Mouse (Mus musculus): Measurements from ENCODE around the gene Aspscr1. TPM values are rescaled to one million over a fixed set of nuclear protein-coding genes. Genes with fewer than 3 reads are reported as not detected.
A peak's percentile ranks its signal among the peaks of the same experiment; 100 is the strongest.

Gene Aspscr1
- polyA plus RNA-seq, 1 experiment = 42.8 TPM

DNA sequence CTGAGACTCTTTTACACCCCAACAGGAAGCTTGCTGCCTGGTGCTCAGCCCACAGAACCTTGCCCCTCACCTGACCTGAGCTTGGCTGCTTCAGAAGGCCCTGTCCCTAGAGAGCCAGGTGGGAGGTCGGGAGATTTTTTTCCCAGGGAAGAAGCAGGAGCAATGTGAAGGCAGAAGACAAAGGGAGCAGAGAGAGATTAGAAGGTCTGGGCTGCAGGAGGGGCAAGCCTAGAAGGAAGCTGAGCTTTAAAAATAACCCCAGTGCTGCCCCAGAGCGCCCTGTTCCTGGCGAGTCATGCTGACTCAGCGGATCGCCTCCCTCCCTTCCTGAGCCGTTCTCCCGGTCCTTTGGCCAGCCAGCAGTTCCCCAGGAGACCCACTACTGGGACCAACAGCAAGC lies 42.9 kb upstream of the Aspscr1 start:
- peak overlapping the region; percentile 95 for H3K27ac ChIP-seq (ENCODE audit: insufficient read depth, low read depth, low read length)
- peak overlapping the region; percentile 62 for H3K4me3 ChIP-seq (ENCODE audit: insufficient read depth, low read length)
- H3K4me1 ChIP-seq (ENCODE audit: control insufficient read depth, insufficient read depth, low read length) = peaks cover 51% of the 10 kb centered on the region
- no peak; the same call in 1 of the 2 replicates for TF ChIP-seq POLR2A (IDR thresholded peaks at IDR 0.05; ENCODE audit: borderline replicate concordance, low read depth, low read length)
- TF ChIP-seq CTCF (IDR thresholded peaks at IDR 0.05; ENCODE audit: low read depth, low read length) = no peak

DNA sequence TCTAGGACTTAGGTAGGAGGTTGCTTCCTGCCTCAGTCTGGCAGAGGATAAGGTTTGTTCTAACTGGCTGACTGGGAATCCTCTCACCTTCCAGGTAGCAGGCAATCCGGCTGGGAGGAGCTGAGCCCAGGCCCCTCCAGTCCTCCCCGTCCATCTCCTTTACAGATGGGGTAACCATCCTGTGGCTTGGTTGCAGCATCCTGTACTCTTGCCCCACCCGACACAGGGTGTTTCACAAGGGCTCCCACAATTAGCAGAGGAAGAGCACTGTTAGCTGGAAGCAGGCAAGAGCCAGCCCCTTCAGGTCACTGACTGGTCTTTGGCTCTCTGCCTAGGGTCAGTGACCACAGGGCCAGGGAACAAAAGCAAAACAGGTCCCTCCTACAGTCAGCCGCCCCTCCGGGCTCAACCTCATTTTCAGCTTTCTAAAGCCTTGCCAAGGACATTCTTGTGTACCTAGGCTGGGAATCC lies 42.3 kb upstream of the Aspscr1 start:
- TF ChIP-seq POLR2A (IDR thresholded peaks at IDR 0.05; ENCODE audit: borderline replicate concordance, low read depth, low read length) (no peak), CTCF (IDR thresholded peaks at IDR 0.05; ENCODE audit: low read depth, low read length) (no peak)
- peak overlapping the region; percentile 62 for H3K4me3 ChIP-seq (ENCODE audit: insufficient read depth, low read length)

DNA sequence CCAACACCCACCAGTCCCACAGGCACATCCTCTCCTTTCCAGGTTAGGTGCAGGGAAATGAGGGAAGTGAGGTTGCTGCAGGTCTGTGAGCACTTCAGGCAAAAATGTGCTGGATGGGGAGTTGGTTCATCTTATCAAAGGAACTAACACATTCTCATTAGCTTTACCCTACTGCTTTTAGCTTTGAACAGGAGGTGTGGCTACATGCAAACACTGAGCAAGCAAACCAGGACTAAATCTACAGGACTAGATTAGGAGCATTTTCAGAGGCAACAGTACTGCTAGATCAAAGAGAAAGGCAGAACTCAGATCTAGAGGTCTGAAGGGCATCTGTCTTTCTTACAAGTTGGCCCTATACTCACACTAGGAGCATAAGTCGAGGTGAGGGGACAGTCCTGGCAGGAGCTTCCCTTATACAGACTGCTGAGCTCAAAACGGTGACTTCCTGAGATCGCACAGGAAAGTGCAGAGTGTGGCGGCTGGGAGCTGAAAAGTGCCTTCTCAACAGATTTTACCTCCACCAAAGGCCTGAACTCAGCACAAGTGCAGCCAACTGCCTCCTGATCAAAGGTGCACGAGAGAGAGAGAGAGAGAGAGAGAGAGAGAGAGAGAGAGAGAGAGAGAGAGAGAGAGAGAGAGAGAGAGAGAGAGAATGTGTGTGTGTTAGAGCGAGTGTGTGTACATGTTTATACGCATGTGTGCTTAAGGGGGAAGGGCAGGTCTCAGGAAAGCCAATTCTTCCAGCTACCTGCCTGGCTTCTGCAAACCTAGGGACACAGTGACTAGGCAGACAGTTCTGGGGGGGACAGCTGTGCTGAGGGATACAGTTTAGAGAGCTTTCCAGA lies 41.7 kb upstream of the Aspscr1 start:
- TF ChIP-seq CTCF (IDR thresholded peaks at IDR 0.05; ENCODE audit: low read depth, low read length) (no peak), POLR2A (IDR thresholded peaks at IDR 0.05; ENCODE audit: borderline replicate concordance, low read depth, low read length) (no peak)
- H3K4me3 ChIP-seq (ENCODE audit: insufficient read depth, low read length) = peak overlapping the region; percentile 62
- peaks cover 46% of the 10 kb centered on the region for H3K4me1 ChIP-seq (ENCODE audit: control insufficient read depth, insufficient read depth, low read length)
- H3K27ac ChIP-seq (ENCODE audit: insufficient read depth, low read depth, low read length) = peak overlapping the region; percentile 95

More for the DNA sequence above, 42.3 kb upstream of the Aspscr1 start:
- H3K27ac ChIP-seq (ENCODE audit: insufficient read depth, low read depth, low read length) = peak overlapping the region; percentile 95
- peaks cover 49% of the 10 kb centered on the region for H3K4me1 ChIP-seq (ENCODE audit: control insufficient read depth, insufficient read depth, low read length)

DNA sequence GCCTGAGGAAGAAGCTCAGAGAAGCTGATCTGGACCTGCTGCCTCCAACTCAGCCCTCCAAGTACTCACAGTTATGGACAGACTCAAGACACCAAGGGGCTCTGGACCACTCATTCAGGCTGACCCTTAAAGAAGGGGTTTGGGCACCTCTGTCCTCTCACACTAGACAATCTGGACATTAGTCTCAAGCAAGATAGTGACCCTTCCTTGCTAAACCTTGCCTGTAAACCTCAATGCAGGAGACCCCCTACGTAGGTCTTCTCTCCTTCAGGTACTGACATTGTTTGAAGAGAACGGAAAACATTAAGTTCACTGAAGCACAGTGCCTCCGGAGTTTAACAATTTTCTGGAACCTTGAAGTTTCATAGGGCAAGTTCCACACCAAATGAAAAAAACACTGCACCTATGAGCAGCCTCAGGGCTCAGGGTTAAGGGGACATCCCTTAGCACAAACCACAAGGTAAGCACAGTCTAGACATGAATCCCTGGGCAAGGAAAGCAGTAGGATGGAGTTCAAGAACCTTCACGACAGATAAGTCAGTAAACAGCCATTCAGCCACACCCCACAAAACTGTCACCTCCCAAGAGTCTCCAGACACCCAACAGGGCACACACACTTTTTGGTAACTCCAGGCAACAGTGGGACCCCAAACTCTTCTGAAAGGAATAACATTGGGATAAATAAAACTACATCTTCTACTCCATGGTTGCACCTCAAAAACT lies 40.9 kb upstream of the Aspscr1 start:
- Histone ChIP-seq H3K4me1 (ENCODE audit: control insufficient read depth, insufficient read depth, low read length) (peaks cover 45% of the 10 kb centered on the region), H3K27ac (ENCODE audit: insufficient read depth, low read depth, low read length) (peak overlapping the region; percentile 95), H3K4me3 (ENCODE audit: insufficient read depth, low read length) (peak overlapping the region; percentile 62)
- no peak for TF ChIP-seq CTCF (IDR thresholded peaks at IDR 0.05; ENCODE audit: low read depth, low read length)
- TF ChIP-seq POLR2A (IDR thresholded peaks at IDR 0.05; ENCODE audit: borderline replicate concordance, low read depth, low read length) = no peak

DNA sequence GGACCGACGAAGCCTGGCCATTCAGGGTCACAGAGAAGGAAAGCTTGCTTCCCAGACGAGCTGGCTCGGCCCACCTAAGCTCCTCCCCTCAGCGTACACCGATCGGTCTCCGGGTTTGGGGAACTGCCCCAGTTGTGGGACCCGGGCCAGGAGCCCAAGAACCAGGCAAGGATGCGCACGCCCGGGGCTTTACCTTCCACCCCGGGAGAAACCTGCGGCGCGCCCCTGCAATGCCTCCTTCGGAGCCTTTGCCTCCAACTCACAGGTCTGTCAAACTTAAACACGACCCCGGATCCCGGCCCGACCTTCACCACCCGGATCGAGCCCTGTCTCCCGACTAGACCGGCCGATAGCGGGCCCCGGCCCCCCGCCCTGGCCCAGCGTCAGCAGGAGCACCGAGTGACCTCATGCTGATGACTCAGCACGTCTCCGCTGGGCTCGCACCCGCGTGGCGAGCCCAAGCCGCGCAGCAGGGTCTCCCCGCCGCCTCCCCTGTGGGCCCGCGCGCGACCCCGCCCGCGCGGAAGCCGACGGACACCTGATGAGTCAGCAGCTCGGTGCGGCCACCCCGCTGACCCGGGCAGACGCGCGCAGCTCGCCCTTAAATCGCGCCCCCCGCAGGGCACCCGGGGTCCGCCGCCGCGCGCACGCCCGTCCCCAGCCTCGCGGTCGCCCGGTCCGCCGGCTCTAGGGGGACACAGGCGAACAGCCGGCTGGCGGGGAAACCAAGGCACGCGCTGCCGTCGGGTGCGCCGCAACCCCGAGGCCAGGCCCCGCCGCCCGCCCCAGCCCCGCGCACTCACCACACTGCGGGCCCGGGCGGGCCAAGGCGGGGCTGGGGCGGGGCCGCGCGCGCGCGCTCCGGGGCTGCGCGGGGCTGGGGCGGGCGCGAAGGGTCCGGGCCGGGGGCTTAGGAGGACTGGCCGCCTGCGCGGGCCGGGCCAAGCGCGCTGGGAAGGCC lies 39.9 kb upstream of the Aspscr1 start:
- Histone ChIP-seq H3K4me1 (ENCODE audit: control insufficient read depth, insufficient read depth, low read length) (peaks cover 38% of the 10 kb centered on the region), H3K27ac (ENCODE audit: insufficient read depth, low read depth, low read length) (peak overlapping the region; percentile 95), H3K4me3 (ENCODE audit: insufficient read depth, low read length) (peak overlapping the region; percentile 62)
- TF ChIP-seq CTCF (IDR thresholded peaks at IDR 0.05; ENCODE audit: low read depth, low read length) = no peak
- TF ChIP-seq POLR2A (IDR thresholded peaks at IDR 0.05; ENCODE audit: borderline replicate concordance, low read depth, low read length) = no peak

DNA sequence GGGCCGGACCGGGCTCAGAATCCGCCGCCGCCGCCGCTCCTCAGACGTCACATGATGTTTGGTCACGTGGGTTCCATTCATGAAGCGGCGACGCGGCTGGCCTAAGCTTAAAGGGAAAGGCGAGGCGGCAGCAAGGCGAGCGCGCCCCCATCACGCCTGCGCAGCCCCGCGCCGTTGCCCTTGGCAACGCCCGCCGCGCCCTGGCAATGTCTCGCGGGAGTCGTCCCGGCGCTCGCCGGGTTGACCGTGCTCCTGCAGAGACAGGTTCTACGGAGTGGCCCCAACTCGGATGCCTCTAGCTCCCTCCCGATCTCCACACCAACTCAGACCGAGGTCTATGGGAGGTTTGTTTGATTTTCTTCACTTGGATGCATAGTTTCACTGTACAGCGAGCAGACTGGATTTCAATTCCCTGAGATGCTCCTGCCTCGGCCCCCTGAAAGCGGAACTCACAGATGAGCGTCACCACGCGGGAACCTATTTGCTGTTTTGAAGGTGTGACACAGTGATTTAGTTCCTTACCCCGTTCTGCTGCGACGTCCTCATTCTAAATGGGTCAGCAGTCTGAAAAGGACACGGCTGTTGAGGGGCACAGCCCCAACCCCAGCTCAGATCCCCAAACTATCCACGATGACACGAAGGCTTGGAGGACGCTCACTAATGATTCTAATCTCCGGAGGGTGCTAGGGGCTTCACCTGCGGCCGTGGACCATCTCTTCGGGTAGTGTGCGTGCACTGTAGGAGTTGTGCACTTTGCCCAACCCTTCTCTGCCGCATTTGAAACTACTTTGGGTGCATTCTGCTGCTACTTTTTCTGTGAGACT lies 39.0 kb upstream of the Aspscr1 start, which contains the start of gene Mafg:
Mafg (minus strand) TSS at position 81 of the 824 bp plus-strand sequence.
- Histone ChIP-seq H3K27ac (ENCODE audit: insufficient read depth, low read depth, low read length) (peak within 1 kb of the TSS; percentile 95), H3K4me3 (ENCODE audit: insufficient read depth, low read length) (peak within 1 kb of the TSS; percentile 62), H3K4me1 (ENCODE audit: control insufficient read depth, insufficient read depth, low read length) (peaks cover 34% of the 10 kb centered on the region)
- TF ChIP-seq CTCF (IDR thresholded peaks at IDR 0.05; ENCODE audit: low read depth, low read length) (no peak), POLR2A (IDR thresholded peaks at IDR 0.05; ENCODE audit: borderline replicate concordance, low read depth, low read length) (no peak)

DNA sequence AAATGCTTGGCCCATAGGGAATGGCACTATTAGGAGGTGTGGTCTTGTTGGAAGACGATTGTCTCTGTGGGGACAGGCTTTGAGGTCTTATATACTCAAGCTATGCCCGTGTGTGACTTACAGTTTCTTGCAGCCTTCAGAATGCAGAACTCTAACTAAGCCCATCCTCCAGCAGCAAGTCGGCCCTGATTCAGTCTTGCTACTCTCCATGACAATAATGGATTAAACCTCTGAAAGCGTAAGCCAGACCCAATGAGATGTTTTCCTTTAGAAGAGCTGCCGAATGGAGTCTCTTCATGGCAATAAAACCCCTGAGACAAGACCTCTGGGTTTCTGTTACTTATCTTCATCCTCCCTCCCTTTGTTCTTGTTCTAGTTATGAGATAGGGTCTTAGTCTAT lies 38.0 kb upstream of the Aspscr1 start:
- TF ChIP-seq POLR2A (IDR thresholded peaks at IDR 0.05; ENCODE audit: borderline replicate concordance, low read depth, low read length) (no peak), CTCF (IDR thresholded peaks at IDR 0.05; ENCODE audit: low read depth, low read length) (no peak)
- Histone ChIP-seq H3K4me1 (ENCODE audit: control insufficient read depth, insufficient read depth, low read length) (peaks cover 32% of the 10 kb centered on the region), H3K27ac (ENCODE audit: insufficient read depth, low read depth, low read length) (no peak overlapping the region), H3K4me3 (ENCODE audit: insufficient read depth, low read length) (no peak overlapping the region)

DNA sequence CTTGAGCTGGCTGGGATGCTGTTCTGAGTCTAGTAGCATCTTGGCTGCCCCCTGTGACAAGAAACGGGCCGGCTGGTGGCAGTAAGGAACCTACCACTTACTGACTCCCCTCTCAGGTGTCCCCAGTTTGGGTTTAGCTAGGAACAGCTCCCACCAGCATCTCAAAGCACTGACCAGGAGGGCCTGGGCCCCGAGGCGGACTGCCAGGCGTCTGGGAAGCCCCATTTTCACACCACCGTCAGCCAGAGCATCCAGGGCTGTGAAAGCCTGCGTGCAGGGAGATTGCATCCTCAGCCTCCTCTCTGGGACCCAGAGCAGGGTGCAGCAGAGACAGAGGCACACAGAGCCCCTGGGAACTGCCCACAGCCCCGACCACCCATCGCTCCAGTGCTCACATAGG lies 31.5 kb upstream of the Aspscr1 start:
- H3K4me1 ChIP-seq (ENCODE audit: control insufficient read depth, insufficient read depth, low read length) = peaks cover 22% of the 10 kb centered on the region
- TF ChIP-seq CTCF (IDR thresholded peaks at IDR 0.05; ENCODE audit: low read depth, low read length) (no peak), POLR2A (IDR thresholded peaks at IDR 0.05; ENCODE audit: borderline replicate concordance, low read depth, low read length) (no peak)
- H3K4me3 ChIP-seq (ENCODE audit: insufficient read depth, low read length) = no peak overlapping the region
- no peak overlapping the region for H3K27ac ChIP-seq (ENCODE audit: insufficient read depth, low read depth, low read length)
